Mouse (Mus musculus) hindbrain, embryonic 13.5 days (tissue): ENCODE measurements around the gene Nin. TPM values are rescaled to one million over a fixed set of nuclear protein-coding genes. Genes with fewer than 3 reads are reported as not detected.
A peak's percentile ranks its signal among the peaks of the same experiment; 100 is the strongest.

Experiments
- ATAC-seq: fragments of 200-750 bp; cut with Nextera tagmentation; 2 replicates; pipeline ENCODE4 v1.8.0; 2017; ENCODE audit warnings: moderate TSS enrichment; ENCODE audit not compliant: low FRiP score
- H3K27ac ChIP-seq: fragments of 300-500 bp; sonication (generic); 2 replicates; pipeline ENCODE4 v1.5.1; 2015; ENCODE audit warnings: inconsistent platforms, mild to moderate bottlenecking, moderate library complexity
- H3K27me3 ChIP-seq: fragments of 300-500 bp; sonication (generic); 2 replicates; pipeline ENCODE4 v1.6.1; 2015; ENCODE audit warnings: mild to moderate bottlenecking, inconsistent platforms
- H3K36me3 ChIP-seq: fragments of 300-500 bp; sonication (generic); 2 replicates; pipeline ENCODE4 v1.6.1; 2015; ENCODE audit warnings: mild to moderate bottlenecking, inconsistent platforms
- H3K4me1 ChIP-seq: fragments of 300-500 bp; sonication (generic); replicated peaks from 2 replicates; pipeline ENCODE4 v1.6.1; 2015; ENCODE audit warnings: inconsistent platforms
- H3K4me2 ChIP-seq: fragments of 300-500 bp; sonication (generic); 2 replicates; pipeline ENCODE4 v1.6.1; 2015; ENCODE audit warnings: inconsistent platforms, mild to moderate bottlenecking, moderate library complexity
- H3K4me3 ChIP-seq: fragments of 300-500 bp; sonication (generic); 2 replicates; pipeline ENCODE4 v1.5.1; 2015; ENCODE audit warnings: mild to moderate bottlenecking, inconsistent platforms
- H3K9ac ChIP-seq: fragments of 300-500 bp; sonication (generic); 2 replicates; pipeline ENCODE4 v1.6.1; 2015; ENCODE audit warnings: mild to moderate bottlenecking, inconsistent platforms
- H3K9me3 ChIP-seq: fragments of 300-500 bp; sonication (generic); 2 replicates; pipeline ENCODE4 v1.6.1; 2016; ENCODE audit warnings: inconsistent platforms
- WGBS: fragments of 180-500 bp; shearing (Covaris S2); methylation state at CpG from one replicate; pipeline ENCODE4 v1.1.7; 2015; 5-methylcytosine and 5-hydroxymethylcytosine counted together
- polyA plus RNA-seq: library from polyadenylated mRNA; unstranded; fragments of >200 nt; fragmentation: Nextera tagmentation; extraction: Ambion mirVana; gene quantifications from 2 replicates; pipeline ENCODE4 v1.2.1, GENCODE M21; 2015

Gene Nin
- polyA plus RNA-seq, 1 experiment from 2014 or later, result 13.3 TPM

DNA sequence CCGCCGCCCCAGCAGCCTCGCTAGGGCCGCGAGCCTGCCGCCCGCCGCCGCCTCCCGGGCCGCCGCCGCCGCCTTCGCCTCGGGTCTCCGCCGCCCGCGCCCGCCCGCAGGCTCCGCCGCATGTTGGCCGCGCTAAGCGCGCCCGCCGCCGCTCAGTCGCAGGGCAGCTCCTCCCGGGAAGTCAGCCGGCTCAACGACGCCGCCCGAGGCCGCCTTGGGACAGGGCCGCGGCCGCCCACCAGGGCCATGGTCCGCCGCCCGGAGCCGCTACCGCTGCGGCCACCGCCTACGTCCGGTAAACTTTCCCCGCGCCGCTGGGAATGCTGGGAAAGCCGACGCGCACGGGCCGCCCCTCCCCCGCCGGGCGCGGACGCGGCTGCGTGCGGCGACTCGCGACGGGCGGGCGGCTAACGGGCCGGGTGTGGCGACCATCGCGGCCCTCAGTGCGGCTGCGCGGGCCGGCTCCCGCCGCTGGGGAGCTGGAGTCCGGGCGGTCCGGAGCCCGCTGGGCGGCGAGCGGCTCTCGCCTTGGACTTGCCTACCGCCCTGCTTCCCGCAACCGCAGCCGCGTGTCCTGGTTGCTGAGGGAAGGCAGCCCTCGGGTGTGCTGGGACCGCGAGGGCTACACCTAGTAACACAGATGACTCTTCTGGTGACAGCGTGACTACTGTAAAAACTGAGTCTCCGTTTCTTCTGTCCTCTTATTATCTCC, 126.6 kb downstream of the Nin start, which contains the start of gene Sav1:
Gene Sav1, minus strand, starts transcription at position 217 of the 712 bp plus-strand sequence.
- Histone ChIP-seq H3K27me3 (no peaks in the 10 kb centered on the region), H3K4me3 (peak within 1 kb of the TSS; percentile 90), H3K4me2 (peak within 1 kb of the TSS; percentile 70), H3K4me1 (peaks cover 21% of the 10 kb centered on the region), H3K9me3 (no peaks in the 10 kb centered on the region), H3K9ac (peak within 1 kb of the TSS; percentile 93), H3K27ac (peak within 1 kb of the TSS; percentile 93), H3K36me3 (peaks cover 18% of the 10 kb centered on the region)
- WGBS, result under 1% methylated on average over 80 of the region's 102 CpGs
- ATAC-seq, result peak; percentile 95

DNA sequence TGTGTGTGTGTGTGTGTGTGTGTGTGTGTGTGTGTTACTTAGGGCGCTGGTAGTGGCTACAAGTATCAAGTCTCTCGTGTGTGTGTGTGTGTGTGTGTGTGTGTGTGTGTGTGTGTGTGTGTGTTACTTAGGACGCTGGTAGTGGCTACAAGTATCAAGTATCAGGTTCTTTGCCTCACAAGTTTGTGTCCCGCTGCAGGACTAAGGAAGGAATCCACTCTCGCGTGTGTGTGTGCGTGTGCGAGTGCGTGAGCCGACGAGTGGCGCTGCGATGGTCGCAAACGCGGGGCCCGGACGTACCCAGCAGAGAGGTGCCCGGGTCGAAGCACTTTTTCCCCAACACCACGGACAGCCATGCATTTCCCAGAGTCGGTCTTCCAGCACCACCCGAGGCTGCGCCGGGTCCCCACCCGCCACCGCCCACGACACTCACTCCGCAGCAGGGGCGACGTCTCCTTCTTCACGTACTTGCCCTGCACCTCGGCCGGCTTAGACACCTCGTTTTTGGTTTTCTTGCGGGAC, 127.2 kb downstream of the Nin start:
- Histone ChIP-seq H3K9ac (peak overlapping the region; percentile 93), H3K9me3 (no peaks in the 10 kb centered on the region), H3K4me3 (peak overlapping the region; percentile 90), H3K4me1 (peaks cover 21% of the 10 kb centered on the region), H3K27ac (peak overlapping the region; percentile 93), H3K36me3 (peaks cover 23% of the 10 kb centered on the region), H3K4me2 (peak overlapping the region; percentile 70), H3K27me3 (no peaks in the 10 kb centered on the region)
- WGBS, result under 1% methylated on average over 35 of the region's 36 CpGs
- peak; percentile 66 for ATAC-seq

DNA sequence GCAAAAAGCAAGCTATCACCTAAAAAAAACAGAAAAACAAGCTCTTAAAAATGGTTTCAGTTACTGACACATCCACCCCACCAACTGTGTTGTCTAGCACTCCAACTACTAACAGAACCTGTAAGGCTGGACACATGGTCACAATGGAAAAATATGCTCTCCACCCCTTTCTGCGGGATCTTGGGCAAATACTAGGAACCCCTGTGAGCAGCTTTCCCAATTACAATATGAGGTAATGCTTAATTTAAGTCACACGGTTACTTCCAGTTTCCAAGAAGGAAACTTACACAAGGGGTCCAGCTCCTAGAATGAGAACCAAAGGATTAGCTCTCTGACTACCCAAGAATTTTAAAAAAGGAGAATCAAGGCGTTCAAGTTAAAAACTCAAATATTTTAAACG, 128.0 kb downstream of the Nin start:
- no peak for ATAC-seq
- Histone ChIP-seq H3K4me3 (peak overlapping the region; percentile 90), H3K9ac (peak overlapping the region; percentile 93; the same call in 1 of the 2 replicates), H3K27ac (no peak overlapping the region), H3K9me3 (no peaks in the 10 kb centered on the region), H3K36me3 (peaks cover 23% of the 10 kb centered on the region), H3K27me3 (no peaks in the 10 kb centered on the region), H3K4me2 (peak overlapping the region; percentile 70), H3K4me1 (peaks cover 21% of the 10 kb centered on the region)
- 53% methylated on average over 4 of the region's 4 CpGs for WGBS

DNA sequence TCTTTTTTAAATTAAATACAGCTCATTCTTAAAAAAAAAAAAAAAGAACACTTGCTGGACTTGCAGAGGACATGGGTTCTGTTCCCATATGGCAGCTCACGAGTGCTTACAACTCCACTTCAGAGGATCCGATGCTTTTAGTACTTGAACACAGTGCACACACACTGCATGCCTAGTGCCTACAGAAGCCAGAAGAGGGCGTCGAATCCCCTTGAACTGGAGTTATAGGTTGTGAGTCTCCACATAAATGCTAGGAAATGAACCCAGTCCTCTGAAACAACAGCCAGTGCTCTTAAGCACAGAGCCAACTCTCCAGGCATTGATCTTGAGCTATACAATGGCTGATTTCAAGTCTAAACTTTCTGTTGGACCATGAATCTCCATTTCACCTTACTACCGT, 130.6 kb downstream of the Nin start:
- Histone ChIP-seq H3K9ac (no peak overlapping the region), H3K4me2 (no peak overlapping the region), H3K9me3 (no peaks in the 10 kb centered on the region), H3K27me3 (no peaks in the 10 kb centered on the region), H3K4me1 (peaks cover 24% of the 10 kb centered on the region), H3K4me3 (no peak overlapping the region), H3K27ac (no peak overlapping the region), H3K36me3 (peaks cover 26% of the 10 kb centered on the region)
- no peak for ATAC-seq
- 71% methylated on average over 5 of the region's 5 CpGs for WGBS

DNA sequence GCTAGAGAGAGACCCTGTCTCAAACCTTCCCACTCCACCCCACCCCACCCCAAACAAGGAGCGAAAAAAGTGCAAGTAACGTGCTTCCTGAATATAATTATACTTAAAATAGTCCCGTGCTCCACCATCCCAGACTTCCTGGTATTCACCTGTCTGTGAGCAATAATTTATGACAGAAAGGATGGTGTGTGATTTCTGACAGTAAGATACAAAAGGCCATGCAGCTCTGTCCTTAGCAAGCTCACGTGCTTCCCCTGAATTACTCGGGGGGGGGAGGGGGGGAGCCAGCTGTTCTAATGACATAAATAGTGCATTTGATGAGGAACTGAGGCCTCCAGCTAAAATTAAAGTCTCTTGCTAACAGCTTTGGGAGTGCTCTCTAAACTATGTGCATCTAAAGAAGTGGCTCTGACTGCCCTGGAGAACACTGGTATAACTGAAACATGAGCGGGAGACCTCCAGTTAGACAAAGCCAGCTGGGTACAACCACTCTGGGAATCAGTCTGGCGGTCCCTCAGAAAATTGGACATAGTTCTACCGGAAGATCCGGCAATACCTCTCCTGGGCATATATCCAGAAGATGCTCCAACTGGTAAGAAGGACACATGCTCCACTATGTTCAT, 136.0 kb downstream of the Nin start:
- Histone ChIP-seq H3K9ac (no peak overlapping the region), H3K4me2 (no peak overlapping the region), H3K4me1 (peaks cover 15% of the 10 kb centered on the region), H3K4me3 (no peak overlapping the region), H3K36me3 (peaks cover 13% of the 10 kb centered on the region), H3K27ac (no peak overlapping the region), H3K27me3 (no peaks in the 10 kb centered on the region), H3K9me3 (no peaks in the 10 kb centered on the region)
- WGBS, result 62% methylated on average over 9 of the region's 9 CpGs
- ATAC-seq, result no peak

DNA sequence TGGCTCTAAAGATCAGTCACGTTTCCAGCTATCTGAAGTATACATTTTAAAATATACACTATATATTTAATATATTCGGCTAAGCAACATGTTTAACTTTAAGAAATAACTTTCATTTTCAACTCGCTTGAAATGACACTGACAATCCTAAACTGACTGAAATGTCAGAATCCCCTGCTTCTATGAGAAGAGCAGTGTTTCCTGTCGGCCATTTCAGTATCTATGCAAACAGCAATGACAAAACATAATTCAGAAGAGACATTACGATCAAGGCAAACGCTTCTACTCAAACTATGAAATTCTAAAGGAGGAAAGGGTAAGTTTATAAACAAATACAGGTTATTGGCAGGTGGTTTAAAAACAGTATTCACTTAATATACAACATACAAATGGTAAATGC, 136.8 kb downstream of the Nin start:
- ATAC-seq, result no peak
- Histone ChIP-seq H3K36me3 (peaks cover 10% of the 10 kb centered on the region), H3K4me1 (peaks cover 15% of the 10 kb centered on the region), H3K4me3 (no peak overlapping the region), H3K27me3 (no peaks in the 10 kb centered on the region), H3K9ac (no peak overlapping the region), H3K27ac (no peak overlapping the region), H3K4me2 (no peak overlapping the region), H3K9me3 (no peaks in the 10 kb centered on the region)
- WGBS, result 93% methylated on average over 6 of the region's 6 CpGs

DNA sequence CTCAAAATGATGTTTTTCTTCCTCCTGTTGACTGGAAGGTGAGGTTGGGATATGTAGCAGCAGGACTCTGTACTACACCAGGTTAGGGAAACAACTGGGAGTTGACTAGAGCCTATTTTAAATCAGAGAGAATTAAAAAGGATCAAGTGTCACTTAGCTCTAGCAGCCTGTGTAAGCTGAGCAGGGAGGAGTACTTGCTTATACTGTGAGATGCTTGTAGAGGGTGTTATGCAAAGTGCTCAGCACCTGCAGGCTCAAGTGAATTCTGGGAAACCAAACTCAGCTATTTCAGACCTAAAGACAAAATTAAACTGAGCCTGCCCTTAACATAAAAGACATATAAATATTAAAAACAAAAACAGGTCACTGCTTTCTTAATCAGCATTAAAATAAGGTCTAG, 139.9 kb downstream of the Nin start:
- Histone ChIP-seq H3K27ac (no peak overlapping the region), H3K4me2 (no peak overlapping the region), H3K9ac (no peak overlapping the region), H3K4me1 (peaks cover 15% of the 10 kb centered on the region), H3K4me3 (no peak overlapping the region), H3K9me3 (no peaks in the 10 kb centered on the region), H3K27me3 (no peaks in the 10 kb centered on the region), H3K36me3 (peaks cover 34% of the 10 kb centered on the region)
- no peak for ATAC-seq

DNA sequence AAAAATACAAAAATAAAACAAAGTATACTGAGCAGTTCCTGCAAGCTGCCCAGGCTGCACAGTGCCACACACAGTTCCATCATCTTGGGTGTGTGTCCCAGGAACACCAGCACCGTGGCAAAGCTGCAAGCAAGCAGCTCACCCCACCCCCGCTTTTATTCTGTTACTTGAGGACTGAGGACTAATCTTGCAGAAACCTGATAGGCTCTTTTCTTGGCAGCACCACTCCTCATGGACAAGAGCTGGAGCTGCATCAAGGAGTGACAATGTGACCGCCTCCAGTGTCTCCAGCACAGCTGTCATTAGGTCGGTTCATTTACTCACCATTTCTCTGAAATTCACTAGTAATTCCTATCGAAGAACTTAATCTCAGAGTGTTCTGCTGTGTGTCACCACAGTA, 145.4 kb downstream of the Nin start:
- H3K9ac ChIP-seq, result no peak overlapping the region
- 73% methylated on average over 5 of the region's 5 CpGs for WGBS

DNA sequence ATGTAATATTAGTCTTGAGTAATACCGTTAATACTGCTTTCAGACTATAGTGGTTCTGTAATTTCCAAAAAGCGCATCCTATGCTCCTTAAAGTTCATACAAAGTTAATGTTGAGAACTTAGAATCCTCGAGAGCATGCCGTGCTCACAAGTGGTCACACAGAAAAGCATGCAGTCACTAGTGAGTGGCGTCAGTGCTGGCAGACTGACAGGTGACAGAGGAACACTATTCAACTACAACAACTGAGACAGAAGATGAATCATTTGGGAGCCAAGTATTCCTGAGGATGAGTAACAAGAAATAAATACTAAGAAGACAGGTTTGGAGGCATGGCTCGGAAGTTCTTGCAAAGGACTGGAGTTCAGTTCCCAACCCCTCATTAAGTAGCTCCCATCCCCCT, 146.4 kb downstream of the Nin start:
- ATAC-seq, result no peak
- Histone ChIP-seq H3K27me3 (no peaks in the 10 kb centered on the region), H3K36me3 (peaks cover 82% of the 10 kb centered on the region), H3K9me3 (no peaks in the 10 kb centered on the region), H3K27ac (no peak overlapping the region), H3K9ac (no peak overlapping the region), H3K4me2 (no peak overlapping the region), H3K4me1 (no peaks in the 10 kb centered on the region), H3K4me3 (no peak overlapping the region)
- 90% methylated on average over 6 of the region's 6 CpGs for WGBS

More for the DNA sequence above, 145.4 kb downstream of the Nin start:
- Histone ChIP-seq H3K4me1 (no peaks in the 10 kb centered on the region), H3K36me3 (peaks cover 76% of the 10 kb centered on the region), H3K4me3 (no peak overlapping the region), H3K9me3 (no peaks in the 10 kb centered on the region), H3K27me3 (no peaks in the 10 kb centered on the region), H3K27ac (no peak overlapping the region), H3K4me2 (no peak overlapping the region)
- no peak for ATAC-seq

DNA sequence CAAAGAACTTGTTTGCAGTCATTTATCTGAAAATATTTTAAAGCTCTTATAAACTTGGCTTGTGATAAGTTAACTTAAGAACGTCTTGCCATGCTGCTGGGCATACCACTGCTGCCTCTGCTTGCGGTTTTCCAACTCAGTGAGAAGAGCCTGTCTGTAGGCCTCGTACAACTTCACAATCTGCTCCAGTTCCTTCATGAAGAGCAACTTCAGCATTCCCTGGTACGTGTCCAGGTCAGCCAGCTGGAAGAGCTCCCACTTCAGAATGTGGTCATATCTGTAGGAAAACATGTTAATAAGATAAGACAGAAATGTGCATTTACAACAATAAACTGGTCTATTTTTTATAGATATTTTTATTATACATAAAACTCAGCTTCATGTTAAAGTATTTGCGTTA, 147.4 kb downstream of the Nin start:
- no peaks in the 10 kb centered on the region for H3K27me3 ChIP-seq
- H3K36me3 ChIP-seq, result peaks cover 86% of the 10 kb centered on the region
- no peak overlapping the region for H3K27ac ChIP-seq
- H3K9me3 ChIP-seq, result no peaks in the 10 kb centered on the region
- no peak for ATAC-seq
- H3K9ac ChIP-seq, result no peak overlapping the region
- H3K4me2 ChIP-seq, result no peak overlapping the region
- no peaks in the 10 kb centered on the region for H3K4me1 ChIP-seq
- H3K4me3 ChIP-seq, result no peak overlapping the region
- WGBS, result 92% methylated on average over 5 of the region's 5 CpGs

DNA sequence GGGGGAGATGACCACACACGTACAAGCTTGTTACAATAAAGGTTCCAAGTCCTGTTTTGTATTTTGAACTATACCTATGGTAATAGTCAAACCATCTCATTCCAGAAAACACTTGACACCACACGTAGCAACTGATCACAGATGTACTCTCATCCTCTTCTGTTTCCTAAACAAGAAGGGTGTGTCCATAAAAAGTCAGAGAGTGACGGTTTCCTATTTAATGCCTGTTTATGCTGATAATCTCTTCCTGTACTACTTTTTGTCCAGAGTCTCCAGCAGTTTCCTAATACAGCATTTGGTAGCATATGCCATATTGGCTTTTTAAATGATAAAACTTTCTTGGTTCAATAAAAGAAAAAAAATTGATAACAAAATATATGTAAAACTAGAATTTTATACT, 147.9 kb downstream of the Nin start:
- Histone ChIP-seq H3K9ac (no peak overlapping the region), H3K9me3 (no peaks in the 10 kb centered on the region), H3K36me3 (peaks cover 85% of the 10 kb centered on the region), H3K4me2 (no peak overlapping the region), H3K4me1 (no peaks in the 10 kb centered on the region), H3K27me3 (no peaks in the 10 kb centered on the region), H3K27ac (no peak overlapping the region), H3K4me3 (no peak overlapping the region)
- 89% methylated on average over 3 of the region's 3 CpGs for WGBS
- ATAC-seq, result no peak

DNA sequence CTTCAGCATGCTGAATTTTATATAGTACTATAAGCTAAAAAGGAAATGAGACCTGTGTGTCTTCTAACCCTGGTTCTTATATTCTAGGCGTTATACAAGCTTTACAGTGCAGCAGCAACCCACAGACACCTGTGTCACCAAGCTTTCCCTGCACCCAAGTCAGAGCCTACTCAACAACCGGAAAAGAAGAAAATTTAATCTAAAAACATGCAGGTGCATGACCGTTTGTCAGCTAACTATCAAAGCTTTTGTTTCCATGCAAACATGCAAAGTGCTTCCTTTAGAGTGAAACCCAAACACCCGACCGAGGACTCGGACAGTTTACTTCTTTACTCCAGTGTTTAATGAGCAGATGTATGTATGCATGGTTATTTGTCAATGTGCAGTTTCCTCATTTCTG, 150.4 kb downstream of the Nin start:
- Histone ChIP-seq H3K4me3 (no peak overlapping the region), H3K9me3 (no peaks in the 10 kb centered on the region), H3K9ac (no peak overlapping the region), H3K4me2 (no peak overlapping the region), H3K36me3 (peaks cover 80% of the 10 kb centered on the region), H3K27ac (no peak overlapping the region), H3K4me1 (no peaks in the 10 kb centered on the region), H3K27me3 (no peaks in the 10 kb centered on the region)
- ATAC-seq, result no peak
- 93% methylated on average over 6 of the region's 6 CpGs for WGBS

DNA sequence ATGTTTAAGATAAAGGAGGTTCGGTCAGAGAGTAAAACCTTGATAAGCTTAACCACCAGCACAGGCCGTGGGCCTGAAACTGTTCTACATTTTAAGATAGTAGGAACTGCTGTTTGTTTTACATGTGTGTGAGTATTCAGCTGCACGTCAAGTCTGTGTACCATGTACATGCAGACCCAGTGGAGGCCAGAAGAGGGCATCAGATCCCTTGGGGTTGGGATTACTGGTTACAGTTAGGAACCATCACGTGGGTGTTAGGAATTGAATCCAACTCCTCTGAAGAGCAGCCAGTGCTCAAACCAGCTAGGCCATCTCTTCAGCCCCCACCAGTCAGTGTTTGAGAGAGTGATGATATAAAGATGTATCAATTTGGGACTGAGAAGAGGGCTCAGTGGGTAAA, 151.0 kb downstream of the Nin start:
- no peak for ATAC-seq
- H3K9ac ChIP-seq, result no peak overlapping the region
- no peak overlapping the region for H3K27ac ChIP-seq
- peaks cover 80% of the 10 kb centered on the region for H3K36me3 ChIP-seq
- H3K4me1 ChIP-seq, result no peaks in the 10 kb centered on the region
- 69% methylated on average over 4 of the region's 4 CpGs for WGBS
- H3K4me2 ChIP-seq, result no peak overlapping the region
- H3K4me3 ChIP-seq, result no peak overlapping the region
- no peaks in the 10 kb centered on the region for H3K27me3 ChIP-seq
- H3K9me3 ChIP-seq, result no peaks in the 10 kb centered on the region
